Comparison of ENCODE assay signal across 23 mouse cellular contexts in genomic region chr12:17618300-17618699, GRCm38 (mm10).
"Had no signal": no experiment of that assay in that cellular context is flagged by ENCODE, and none has a peak within 500 bp of the region (broad histone marks: within the 10 kb centered on the region; RNA-seq: fewer than 3 reads in every experiment).

No protein-coding gene starts in this region.

- H3K36me3 ChIP-seq: heart, embryonic 10.5 days; heart, embryonic 12.5 days; hindbrain, embryonic 13.5 days; hindbrain, embryonic 15.5 days; intestine, embryonic 15.5 days; limb, embryonic 13.5 days; limb, embryonic 15.5 days; liver, embryonic 12.5 days had no signal

- H3K27me3 ChIP-seq: hindbrain, embryonic 13.5 days; hindbrain, embryonic 15.5 days; intestine, embryonic 15.5 days; limb, embryonic 13.5 days; limb, embryonic 15.5 days; liver, embryonic 12.5 days had no signal

- H3K4me3 ChIP-seq: heart, embryonic 10.5 days; heart, embryonic 12.5 days; hindbrain, embryonic 13.5 days; hindbrain, embryonic 15.5 days; intestine, embryonic 15.5 days; layer of hippocampus, adult 2 months; limb, embryonic 13.5 days; limb, embryonic 15.5 days; liver, embryonic 12.5 days had no signal

- H3K4me1 ChIP-seq: heart, embryonic 12.5 days; intestine, embryonic 15.5 days; limb, embryonic 15.5 days; liver, embryonic 12.5 days had no signal

- H3K27ac ChIP-seq: heart, embryonic 10.5 days; hindbrain, embryonic 13.5 days; hindbrain, embryonic 15.5 days; hindbrain, postnatal 0 days; intestine, embryonic 15.5 days; layer of hippocampus, adult 2 months; limb, embryonic 13.5 days; limb, embryonic 15.5 days; liver, embryonic 12.5 days; liver, embryonic 14.5 days had no signal

- DNase-seq: gastrocnemius, postnatal 14 days; gastrocnemius, postnatal 36 days; heart, adult 18-20 months; heart, postnatal 10 days; heart, postnatal 4 days; kidney, adult 18-20 months; kidney, adult 8-10 months; kidney, postnatal 10 days; kidney, postnatal 25 days; kidney, postnatal 4 days had no signal

- H3K9me3 ChIP-seq: heart, embryonic 10.5 days; heart, embryonic 12.5 days; hindbrain, embryonic 13.5 days; hindbrain, embryonic 15.5 days; intestine, embryonic 15.5 days; limb, embryonic 13.5 days; limb, embryonic 15.5 days; liver, embryonic 12.5 days had no signal

- ATAC-seq: hindbrain, postnatal 0 days; inflammation-experienced regulatory T-cells, adult 6 months; intestine, embryonic 15.5 days; intestine, postnatal 0 days; liver, embryonic 12.5 days had no signal
